Mouse (Mus musculus): ENCODE measurements around the gene Sema4d. TPM values are rescaled to one million over a fixed set of nuclear protein-coding genes. Genes with fewer than 3 reads are reported as not detected.

Sema4d gene
- total RNA-seq, 2 experiments from 2014 or later: 125 to 130 TPM

GRCm38 (mm10) chr13:51778983-51779962 lies 14.3 kb downstream of the Sema4d start:
- no peak for DNase-seq

GRCm38 (mm10) chr13:51778351-51778982 lies 15.1 kb downstream of the Sema4d start:
- no peak for DNase-seq

- no peak for DNase-seq
Observed at GRCm38 (mm10) chr13:51777738-51778274, 15.7 kb downstream of the Sema4d start.

DNA sequence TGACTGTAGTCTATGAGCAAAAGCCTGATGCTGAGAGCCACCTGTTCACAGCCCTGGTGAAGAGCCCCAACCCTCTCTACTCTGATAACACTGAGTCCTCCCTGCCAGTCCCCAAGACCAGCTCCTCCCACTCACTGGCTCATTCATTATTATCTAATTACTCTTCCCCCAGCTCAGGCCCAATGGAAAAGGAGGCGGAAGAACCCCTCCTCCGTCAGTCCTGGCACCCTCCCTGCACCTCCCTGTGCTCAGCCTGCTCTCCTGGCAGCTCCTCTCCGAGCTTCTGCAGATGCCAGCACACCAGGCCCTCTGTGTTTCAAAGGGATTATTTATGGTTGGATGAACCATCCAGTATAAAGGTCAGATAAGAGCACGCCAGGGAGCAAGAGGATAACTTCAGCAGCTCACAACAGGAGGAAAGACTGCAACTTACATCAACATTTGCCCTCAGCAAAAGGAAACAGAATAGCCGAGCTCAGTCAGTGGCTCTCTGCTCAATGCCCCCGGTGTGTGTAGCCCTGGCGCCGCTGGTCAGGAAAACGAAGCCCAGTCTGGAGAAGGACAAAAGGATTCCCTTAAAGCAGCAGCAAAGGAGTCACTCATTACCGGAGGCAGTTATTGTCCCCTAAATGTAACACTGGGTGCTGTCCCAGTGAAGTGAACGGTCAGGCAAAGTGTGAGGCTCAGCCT lies 16.4 kb downstream of the Sema4d start:
- peak; percentile 69 for DNase-seq

DNA sequence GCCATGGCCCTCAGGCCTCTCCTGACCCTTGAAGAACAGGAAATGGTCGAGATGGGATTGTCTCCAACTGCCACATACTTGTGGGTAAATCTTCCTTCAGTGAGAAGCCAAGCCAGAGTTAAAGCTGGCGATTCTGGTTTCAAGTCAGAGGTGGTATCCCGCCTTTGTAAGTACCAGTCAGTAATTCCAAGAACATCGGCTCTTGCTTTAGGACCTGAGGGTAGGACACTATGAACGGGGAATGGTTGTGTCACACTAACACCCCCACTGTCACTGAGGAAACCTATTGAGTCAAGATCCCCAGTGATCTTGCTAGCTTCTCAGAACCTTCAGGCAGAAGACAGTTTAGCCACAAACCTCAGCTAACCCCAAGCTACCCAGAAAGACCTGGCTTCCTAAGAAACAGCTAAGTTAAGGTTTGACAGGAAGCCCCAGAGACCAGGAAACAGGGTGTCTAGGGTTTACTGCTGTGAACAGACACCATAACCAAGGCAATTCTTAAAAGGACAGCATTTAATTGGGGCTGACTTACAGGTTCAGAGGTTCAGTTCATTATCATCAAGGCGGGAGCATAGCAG lies 17.3 kb downstream of the Sema4d start:
- no peak for DNase-seq

GRCm38 (mm10) chr13:51771802-51772206 lies 21.7 kb downstream of the Sema4d start:
- no peak for DNase-seq

GRCm38 (mm10) chr13:51770647-51771427 lies 22.7 kb downstream of the Sema4d start:
- DNase-seq: no peak

DNA sequence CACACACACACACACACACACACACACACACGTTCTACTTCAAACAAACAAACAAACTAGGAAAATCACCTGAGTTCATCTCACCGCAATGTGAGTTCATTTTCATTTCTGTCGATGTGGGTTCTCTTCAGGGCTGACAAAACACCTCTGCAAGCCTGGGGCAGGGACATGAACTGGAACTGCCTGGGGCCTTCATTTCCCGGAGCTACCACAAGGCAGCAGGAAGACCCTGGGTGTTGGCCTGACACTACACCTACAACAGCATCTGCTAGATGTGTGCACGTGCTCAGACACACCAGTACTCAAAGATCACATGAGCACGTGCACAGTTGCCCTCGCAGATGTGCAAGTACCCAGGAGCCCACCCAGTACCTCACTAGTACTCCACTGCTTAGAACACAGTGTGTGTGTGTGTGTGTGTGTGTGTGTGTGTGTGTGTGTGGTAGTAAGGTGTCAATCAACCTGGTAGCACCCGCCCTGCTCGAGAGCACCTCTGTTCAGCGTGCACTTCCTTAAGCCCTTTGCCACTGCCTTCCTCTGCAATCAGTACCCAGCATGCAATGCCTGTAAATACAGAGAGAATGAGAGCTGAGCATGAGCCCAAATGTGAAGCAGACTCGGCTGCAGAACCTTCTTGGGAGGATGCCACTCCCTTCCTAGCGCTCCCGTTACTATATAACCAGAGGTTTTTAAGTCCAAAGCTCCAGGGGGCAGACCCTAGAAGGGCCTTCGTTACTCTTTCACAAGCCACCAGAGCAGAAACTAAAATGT lies 25.4 kb downstream of the Sema4d start:
- no peak for DNase-seq

DNA sequence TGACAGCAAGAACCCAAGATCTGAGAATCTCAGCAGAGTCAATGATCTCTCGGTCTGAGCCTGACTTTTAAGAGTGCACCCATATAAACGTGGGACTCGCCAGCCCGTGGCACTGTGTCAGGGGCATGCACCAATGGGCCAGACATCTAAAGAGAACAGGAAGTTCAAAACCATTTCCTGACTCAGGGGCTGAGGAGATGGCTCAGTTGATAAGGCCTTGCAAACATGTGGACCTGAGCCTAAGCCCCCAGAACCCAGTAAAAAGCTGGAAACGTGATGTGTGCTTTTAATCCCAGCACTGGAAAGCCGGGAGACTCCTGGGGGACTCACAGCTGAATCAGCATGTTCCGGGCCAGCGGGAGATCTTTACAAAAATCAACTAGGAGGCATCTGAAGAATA lies 26.0 kb downstream of the Sema4d start:
- no peak for DNase-seq

DNA sequence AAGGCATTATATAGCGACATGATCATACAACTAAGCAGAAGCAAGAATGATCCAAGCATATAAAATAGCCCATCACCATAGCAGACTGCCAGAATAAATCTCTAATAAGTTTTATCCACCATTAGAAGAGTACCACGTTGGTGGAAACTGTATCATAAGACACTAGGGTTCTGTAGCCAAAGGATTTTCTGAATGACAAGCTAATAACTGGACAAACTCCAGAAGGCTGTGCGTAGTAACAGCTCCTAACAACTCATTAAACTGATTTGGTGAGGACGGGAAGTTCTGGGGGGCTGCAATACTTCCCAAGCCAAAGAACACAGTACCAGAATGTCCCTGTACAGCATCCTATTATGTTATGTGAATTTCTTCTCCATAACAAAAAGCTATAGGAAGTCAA lies 26.8 kb downstream of the Sema4d start:
- DNase-seq: no peak

DNA sequence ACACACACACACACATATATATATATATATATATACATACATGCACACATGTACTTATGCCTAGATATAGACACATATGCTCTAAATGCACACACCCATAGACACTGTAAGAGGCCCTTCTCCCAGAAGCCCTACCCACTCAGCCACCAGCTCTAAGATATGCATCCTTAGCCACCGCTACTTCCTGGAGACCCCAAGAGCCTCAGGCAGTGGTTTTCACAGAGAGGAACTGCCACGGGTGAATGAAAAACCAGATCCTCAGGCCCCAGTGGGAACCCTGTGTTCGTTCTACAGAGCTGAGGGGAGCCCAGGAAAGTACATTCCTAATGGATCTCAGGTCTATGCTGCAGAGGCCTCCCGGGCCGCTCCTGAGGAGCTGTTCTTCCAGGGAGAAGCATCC lies 28.2 kb downstream of the Sema4d start:
- no peak for DNase-seq

DNA sequence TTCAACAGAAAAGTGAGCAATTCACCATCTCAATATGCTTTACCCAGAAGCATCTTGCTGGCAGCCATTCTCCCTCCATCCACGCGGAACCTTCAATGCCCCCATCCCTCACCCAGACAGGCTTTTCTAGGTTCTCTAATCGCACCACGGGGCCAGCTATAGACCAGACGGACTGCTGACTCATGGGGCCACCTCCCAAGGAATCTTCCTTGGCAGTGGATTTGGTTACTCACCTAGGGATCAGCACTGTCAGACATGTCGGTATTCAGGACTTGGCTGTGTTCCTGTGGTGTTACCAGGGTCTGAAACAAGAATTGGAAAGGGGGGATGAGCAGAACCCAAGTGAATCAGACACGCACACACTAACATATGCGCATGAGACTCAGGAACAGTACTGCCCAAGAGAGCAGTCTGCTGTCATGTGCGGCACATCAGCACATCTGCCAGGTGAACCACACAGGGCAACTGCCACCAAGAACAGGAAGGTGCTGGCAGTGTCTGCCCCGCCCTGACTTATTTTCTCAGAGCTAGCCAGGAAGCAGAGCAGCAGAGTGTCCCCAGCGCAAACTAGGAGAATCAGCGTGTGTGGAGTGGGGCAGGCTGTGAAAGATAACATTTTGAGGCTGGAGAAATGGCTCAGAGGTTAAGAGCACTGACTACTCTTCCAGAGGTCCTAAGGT lies 30.4 kb downstream of the Sema4d start:
- no peak for DNase-seq

DNA sequence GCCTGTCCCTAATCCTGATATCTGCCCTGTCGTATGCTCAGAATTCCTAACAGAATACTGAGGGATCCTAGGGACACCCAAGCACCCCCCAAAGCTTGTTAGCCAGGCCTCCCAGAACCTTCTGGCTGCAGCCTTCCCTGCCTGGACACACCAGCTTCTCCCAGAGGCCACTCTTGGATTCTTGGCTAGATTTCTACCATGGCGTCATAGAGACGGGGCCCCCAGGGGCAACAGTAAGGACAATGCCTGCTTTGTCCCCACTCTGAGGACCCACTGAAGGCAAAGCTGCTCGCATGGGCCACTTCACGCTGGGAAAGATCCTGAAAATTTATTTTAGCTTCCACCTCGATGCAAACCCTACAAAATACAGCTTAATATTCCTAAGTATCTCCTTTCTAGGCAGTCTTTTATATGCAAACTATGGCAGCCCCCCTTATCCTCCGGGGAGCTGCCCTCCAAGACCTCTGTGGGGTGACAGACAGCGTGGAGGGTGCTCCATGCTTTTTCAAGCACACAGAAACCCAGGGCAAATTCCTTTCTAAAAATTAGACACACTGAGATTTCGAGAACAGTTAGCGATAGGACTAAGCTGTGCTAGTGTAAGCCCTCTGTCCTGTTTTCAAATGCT lies 32.2 kb downstream of the Sema4d start:
- no peak for DNase-seq

- no peak for DNase-seq
Observed at GRCm38 (mm10) chr13:51759256-51759987, 34.1 kb downstream of the Sema4d start.

- DNase-seq: no peak
Observed at GRCm38 (mm10) chr13:51758428-51758827, 35.1 kb downstream of the Sema4d start.

DNA sequence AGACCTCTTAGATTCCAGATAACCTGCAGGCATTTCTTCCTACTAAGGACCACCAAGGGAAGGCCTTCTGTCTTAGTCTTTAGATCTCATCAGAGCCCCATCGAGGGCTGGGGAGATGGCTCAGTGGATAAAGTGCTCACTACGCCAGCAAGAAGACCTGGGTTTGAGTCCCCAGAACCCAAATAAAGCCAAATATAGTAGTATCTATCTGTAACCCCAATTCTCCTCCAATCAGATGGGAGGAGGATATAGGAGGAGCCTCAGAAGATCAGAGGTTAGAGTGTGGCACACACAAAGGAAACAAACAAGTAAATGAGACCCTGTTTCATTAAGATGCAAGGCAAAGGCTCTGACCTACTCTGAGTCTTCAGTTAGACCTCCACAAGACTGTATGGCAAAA lies 36.4 kb downstream of the Sema4d start:
- DNase-seq: no peak

GRCm38 (mm10) chr13:51756563-51756962 lies 37.0 kb downstream of the Sema4d start:
- DNase-seq: no peak

GRCm38 (mm10) chr13:51756019-51756418 lies 37.5 kb downstream of the Sema4d start:
- no peak for DNase-seq

- no peak for DNase-seq
Observed at GRCm38 (mm10) chr13:51755584-51755983, 38.0 kb downstream of the Sema4d start.

Data from gastrocnemius, postnatal 10 days (tissue).